Mouse (Mus musculus) intestine, embryonic 16.5 days (tissue): ENCODE measurements at regions not wholly inside any gene's neighbourhood (a gene's known extent, or its start where the extent isn't known, plus 50 kb on each side); places are given as distances from the start of the nearest gene placed in this dataset.

Source experiments
- ATAC-seq: fragments of 200-750 bp; cut with Nextera tagmentation; 2 replicates; pipeline ENCODE4 v1.8.0; 2017; ENCODE audit warnings: moderate TSS enrichment, moderate library complexity
- H3K27ac ChIP-seq: fragments of 300-500 bp; sonication (generic); 2 replicates; pipeline ENCODE4 v1.5.1; 2014; ENCODE audit warnings: mild to moderate bottlenecking, low read length
- H3K27me3 ChIP-seq: fragments of 300-500 bp; sonication (generic); replicated peaks from 2 replicates; pipeline ENCODE4 v1.6.1; 2014; ENCODE audit warnings: low read length, control low read depth, mixed read lengths; ENCODE audit not compliant: control insufficient read depth, insufficient read depth
- H3K36me3 ChIP-seq: fragments of 300-500 bp; sonication (generic); 2 replicates; pipeline ENCODE4 v1.6.1; 2014; ENCODE audit warnings: low read length, control low read depth; ENCODE audit not compliant: control insufficient read depth, insufficient read depth
- H3K4me1 ChIP-seq: fragments of 300-500 bp; sonication (generic); 2 replicates; pipeline ENCODE4 v1.6.1; 2014; ENCODE audit warnings: low read length, control low read depth, mixed read lengths; ENCODE audit not compliant: control insufficient read depth, insufficient read depth
- H3K4me2 ChIP-seq: fragments of 300-500 bp; sonication (generic); 2 replicates; pipeline ENCODE4 v1.6.1; 2014; ENCODE audit warnings: low read depth, low read length, control low read depth
- H3K4me3 ChIP-seq: fragments of 300-500 bp; sonication (generic); 2 replicates; pipeline ENCODE4 v1.5.1; 2014; ENCODE audit warnings: mild to moderate bottlenecking, low read length
- H3K9ac ChIP-seq: fragments of 300-500 bp; sonication (generic); 2 replicates; pipeline ENCODE4 v1.6.1; 2014; ENCODE audit warnings: low read depth, low read length
- H3K9me3 ChIP-seq: fragments of 300-500 bp; sonication (generic); 2 replicates; pipeline ENCODE4 v1.6.1; 2016; ENCODE audit warnings: low read length, control low read depth; ENCODE audit not compliant: control insufficient read depth
- WGBS: fragments of 180-500 bp; shearing (Covaris S2); extraction: QIAGEN DNeasy Blood & Tissue Kit; methylation state at CpG from one replicate; pipeline ENCODE4 v1.1.7; 2014; 5-methylcytosine and 5-hydroxymethylcytosine counted together

DNA sequence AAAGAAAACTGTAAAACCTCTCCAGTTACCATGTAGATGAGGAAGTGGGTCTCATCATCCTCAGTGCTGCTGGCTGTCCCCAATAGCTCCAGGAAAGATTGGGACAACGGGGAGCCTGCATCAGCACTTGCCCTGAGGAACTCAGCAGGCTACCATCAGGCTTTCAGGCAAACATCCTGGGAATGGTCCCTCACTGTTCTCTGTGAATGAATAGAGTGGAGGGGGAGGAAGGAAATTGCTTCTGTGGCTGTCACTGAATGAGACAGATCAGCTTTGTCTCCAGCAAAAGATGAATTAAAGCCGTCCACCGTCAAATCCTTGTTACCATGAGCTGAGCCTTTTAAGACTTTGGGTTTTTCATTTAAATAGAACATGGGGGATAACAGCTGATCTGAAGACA is 224.9 kb upstream of the Ercc4 start:
- H3K27ac ChIP-seq: no peak overlapping the region
- H3K4me1 ChIP-seq: no peaks in the 10 kb centered on the region
- H3K4me2 ChIP-seq: no peak overlapping the region
- H3K4me3 ChIP-seq: no peak overlapping the region
- no peaks in the 10 kb centered on the region for H3K27me3 ChIP-seq
- H3K36me3 ChIP-seq: no peaks in the 10 kb centered on the region
- no peak overlapping the region for H3K9ac ChIP-seq
- ATAC-seq: no peak
- 27% methylated on average over 3 of the region's 3 CpGs for WGBS
- H3K9me3 ChIP-seq: no peaks in the 10 kb centered on the region

DNA sequence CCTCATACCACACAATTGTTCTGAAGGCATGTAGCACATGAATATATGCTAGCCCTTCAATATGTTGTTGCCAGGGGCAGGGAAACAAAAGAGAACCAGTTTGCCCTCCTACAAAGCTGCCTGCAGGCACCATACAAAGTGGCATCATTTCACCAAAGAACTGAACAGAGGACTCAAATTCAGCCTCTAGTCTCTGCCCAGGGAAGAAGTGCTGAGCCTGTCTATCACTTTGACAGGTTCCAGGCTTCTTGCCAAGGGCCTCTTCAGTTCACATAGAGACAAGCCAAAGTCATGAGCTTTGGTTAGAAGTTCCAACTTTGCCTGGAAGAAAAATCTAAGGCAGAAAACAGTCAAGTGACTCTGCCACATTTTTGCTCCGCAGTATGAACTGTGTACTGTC is 223.4 kb upstream of the Ercc4 start:
- 59% methylated on average over 1 of the region's 1 CpGs for WGBS

DNA sequence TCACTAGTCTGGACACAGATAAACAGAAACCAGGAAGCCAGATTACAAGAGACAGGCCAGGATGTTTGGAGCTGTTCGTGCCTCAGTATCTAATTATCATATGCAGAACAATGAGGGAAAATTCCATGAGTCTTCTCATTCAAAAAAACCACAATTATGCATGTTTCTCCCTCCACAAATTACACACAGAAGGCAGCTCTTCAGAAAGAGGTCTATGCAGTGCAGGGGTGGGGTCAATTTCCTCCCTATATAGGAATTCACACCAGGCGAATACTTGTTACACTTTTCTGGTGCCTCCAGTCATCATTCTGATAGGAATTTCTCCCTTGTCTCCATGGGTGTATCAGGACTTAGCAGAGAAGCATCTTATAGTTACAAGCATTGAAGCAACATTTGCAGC is 222.1 kb upstream of the Ercc4 start:
- Histone ChIP-seq H3K4me1 (no peaks in the 10 kb centered on the region), H3K27me3 (no peaks in the 10 kb centered on the region), H3K4me2 (no peak overlapping the region), H3K36me3 (no peaks in the 10 kb centered on the region), H3K4me3 (no peak overlapping the region), H3K9ac (no peak overlapping the region), H3K9me3 (no peaks in the 10 kb centered on the region), H3K27ac (no peak overlapping the region)
- ATAC-seq: no peak
- WGBS: 53% methylated on average over 2 of the region's 2 CpGs

More for the DNA sequence above, 223.4 kb upstream of the Ercc4 start:
- Histone ChIP-seq H3K4me3 (no peak overlapping the region), H3K27ac (no peak overlapping the region), H3K4me1 (no peaks in the 10 kb centered on the region), H3K4me2 (no peak overlapping the region), H3K9me3 (no peaks in the 10 kb centered on the region), H3K9ac (no peak overlapping the region), H3K36me3 (no peaks in the 10 kb centered on the region), H3K27me3 (no peaks in the 10 kb centered on the region)
- ATAC-seq: no peak

DNA sequence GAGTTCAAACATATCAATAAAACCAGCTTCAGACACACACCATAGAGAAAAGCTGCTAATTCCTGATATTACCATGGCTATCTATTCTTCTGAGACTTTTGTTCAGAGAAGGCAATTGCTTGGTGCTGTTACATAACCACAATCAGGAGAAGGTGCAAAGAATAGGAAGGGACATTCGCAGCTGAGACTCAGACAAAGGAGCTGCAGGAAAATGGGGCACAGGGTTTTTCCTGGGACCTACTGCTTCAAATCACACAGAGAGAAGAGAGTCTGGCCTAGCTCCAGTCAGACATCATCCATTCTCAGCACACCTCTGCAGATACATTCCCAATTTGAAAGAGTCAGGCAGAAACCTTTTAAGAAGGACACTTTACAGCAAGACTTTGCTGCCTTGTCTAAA is 219.4 kb upstream of the Ercc4 start:
- no peak overlapping the region for H3K4me3 ChIP-seq
- H3K9ac ChIP-seq: no peak overlapping the region
- no peaks in the 10 kb centered on the region for H3K4me1 ChIP-seq
- no peaks in the 10 kb centered on the region for H3K27me3 ChIP-seq
- H3K27ac ChIP-seq: no peak overlapping the region
- ATAC-seq: no peak
- H3K9me3 ChIP-seq: no peaks in the 10 kb centered on the region
- H3K4me2 ChIP-seq: no peak overlapping the region
- H3K36me3 ChIP-seq: no peaks in the 10 kb centered on the region
- WGBS: 85% methylated on average over 1 of the region's 1 CpGs

DNA sequence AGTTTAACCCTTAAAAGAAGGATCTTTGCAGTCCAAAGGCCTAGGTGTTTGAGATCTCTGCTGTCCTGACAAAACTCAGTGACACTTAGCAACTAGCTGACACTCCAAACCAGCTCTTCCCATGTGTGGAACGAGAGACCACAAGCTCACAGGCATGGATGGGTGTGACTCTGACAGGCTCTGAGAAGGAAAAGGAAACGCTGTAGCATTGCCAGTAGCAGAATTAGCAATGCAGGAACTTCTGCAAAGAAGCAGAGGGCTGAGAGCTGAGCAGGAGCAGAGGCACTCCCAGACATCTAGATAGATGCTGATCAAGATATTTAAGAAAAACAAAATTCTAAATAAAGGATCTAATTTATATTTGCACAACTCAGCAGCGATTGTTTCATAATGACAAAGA is 218.9 kb upstream of the Ercc4 start:
- Histone ChIP-seq H3K4me3 (no peak overlapping the region), H3K27me3 (no peaks in the 10 kb centered on the region), H3K36me3 (no peaks in the 10 kb centered on the region), H3K9me3 (no peaks in the 10 kb centered on the region), H3K9ac (no peak overlapping the region), H3K4me2 (no peak overlapping the region), H3K27ac (no peak overlapping the region), H3K4me1 (no peaks in the 10 kb centered on the region)
- WGBS: 73% methylated on average over 3 of the region's 3 CpGs
- no peak for ATAC-seq

DNA sequence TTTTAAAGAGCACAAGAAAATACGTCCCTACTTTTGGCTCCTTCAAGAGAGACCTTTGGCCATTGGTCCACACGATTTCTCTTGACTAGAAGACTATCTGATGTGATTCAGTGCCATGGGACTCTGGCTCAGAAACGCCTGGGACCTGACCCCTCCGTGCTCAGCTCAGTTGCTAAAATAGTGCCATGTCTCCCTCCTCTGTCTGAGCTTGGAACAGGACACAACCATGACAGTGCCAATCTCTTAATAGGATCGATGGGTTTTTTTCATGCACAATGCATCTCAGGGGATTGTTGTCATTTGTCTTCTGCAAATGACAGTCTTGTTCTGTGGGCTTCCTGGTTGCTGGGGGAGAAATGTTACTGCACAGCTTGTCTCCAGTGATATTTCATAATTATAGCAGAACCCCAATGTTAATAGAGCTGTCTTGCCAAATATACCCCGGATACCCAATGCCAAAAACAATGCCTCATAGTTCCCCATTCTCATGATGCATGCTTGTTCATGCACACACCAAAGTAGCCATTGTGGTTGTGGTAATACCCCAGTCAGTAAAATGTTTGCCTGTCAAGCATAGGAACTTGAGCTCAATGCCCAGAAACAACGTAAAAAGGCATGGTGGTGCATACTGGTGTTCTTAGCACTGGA is 216.7 kb upstream of the Ercc4 start:
- no peaks in the 10 kb centered on the region for H3K36me3 ChIP-seq
- no peak for ATAC-seq
- no peaks in the 10 kb centered on the region for H3K27me3 ChIP-seq
- no peak overlapping the region for H3K27ac ChIP-seq
- H3K4me1 ChIP-seq: no peaks in the 10 kb centered on the region
- 80% methylated on average over 7 of the region's 7 CpGs for WGBS
- H3K9ac ChIP-seq: no peak overlapping the region
- H3K4me2 ChIP-seq: no peak overlapping the region
- no peak overlapping the region for H3K4me3 ChIP-seq
- no peaks in the 10 kb centered on the region for H3K9me3 ChIP-seq

DNA sequence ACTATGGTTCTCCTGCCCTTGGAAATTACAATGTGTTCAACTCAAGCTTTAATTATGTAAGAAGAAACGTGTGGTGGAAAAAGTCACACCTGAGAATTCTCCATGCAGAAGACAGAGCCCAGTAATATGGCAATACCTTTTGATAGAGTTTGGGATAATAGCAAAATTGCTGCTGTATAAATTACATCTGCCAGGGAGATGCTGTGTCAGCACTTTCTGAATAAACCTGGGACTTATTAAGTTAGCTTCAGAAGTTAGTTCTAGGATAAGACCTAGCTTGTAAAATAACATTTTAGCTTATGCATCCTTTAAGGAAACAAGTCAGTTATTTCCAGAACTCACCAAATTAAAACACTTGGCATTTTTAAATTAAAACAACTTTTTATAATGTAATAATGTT is 212.2 kb upstream of the Ercc4 start:
- 66% methylated on average over 1 of the region's 1 CpGs for WGBS

DNA sequence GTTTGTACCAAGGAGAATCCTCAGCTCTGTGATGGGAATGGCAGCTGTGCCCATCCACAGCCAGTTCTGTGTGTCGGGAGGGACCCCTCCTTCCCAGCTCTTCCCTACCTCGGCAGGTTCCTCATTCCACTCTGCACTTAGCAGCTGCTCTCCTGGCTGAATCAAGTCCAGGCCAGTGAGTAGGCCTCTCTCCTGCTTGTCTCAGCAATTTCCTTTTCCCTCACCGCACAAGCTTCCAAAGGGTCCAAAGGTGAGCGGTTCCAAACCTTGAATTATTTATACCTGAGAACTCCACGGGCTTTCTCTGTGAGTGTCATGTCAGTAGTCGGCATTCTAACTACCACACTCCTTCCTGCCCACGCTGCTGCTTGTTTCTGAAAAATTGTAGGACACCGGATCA is 208.8 kb upstream of the Ercc4 start:
- Histone ChIP-seq H3K4me1 (no peaks in the 10 kb centered on the region), H3K9me3 (no peaks in the 10 kb centered on the region), H3K4me2 (no peak overlapping the region), H3K36me3 (no peaks in the 10 kb centered on the region), H3K27ac (no peak overlapping the region), H3K9ac (no peak overlapping the region), H3K4me3 (no peak overlapping the region), H3K27me3 (no peaks in the 10 kb centered on the region)
- WGBS: 79% methylated on average over 8 of the region's 8 CpGs
- ATAC-seq: no peak

More for the DNA sequence above, 212.2 kb upstream of the Ercc4 start:
- no peaks in the 10 kb centered on the region for H3K27me3 ChIP-seq
- H3K4me3 ChIP-seq: no peak overlapping the region
- no peak overlapping the region for H3K27ac ChIP-seq
- no peaks in the 10 kb centered on the region for H3K4me1 ChIP-seq
- H3K9me3 ChIP-seq: no peaks in the 10 kb centered on the region
- ATAC-seq: no peak
- no peaks in the 10 kb centered on the region for H3K36me3 ChIP-seq
- no peak overlapping the region for H3K4me2 ChIP-seq
- H3K9ac ChIP-seq: no peak overlapping the region

DNA sequence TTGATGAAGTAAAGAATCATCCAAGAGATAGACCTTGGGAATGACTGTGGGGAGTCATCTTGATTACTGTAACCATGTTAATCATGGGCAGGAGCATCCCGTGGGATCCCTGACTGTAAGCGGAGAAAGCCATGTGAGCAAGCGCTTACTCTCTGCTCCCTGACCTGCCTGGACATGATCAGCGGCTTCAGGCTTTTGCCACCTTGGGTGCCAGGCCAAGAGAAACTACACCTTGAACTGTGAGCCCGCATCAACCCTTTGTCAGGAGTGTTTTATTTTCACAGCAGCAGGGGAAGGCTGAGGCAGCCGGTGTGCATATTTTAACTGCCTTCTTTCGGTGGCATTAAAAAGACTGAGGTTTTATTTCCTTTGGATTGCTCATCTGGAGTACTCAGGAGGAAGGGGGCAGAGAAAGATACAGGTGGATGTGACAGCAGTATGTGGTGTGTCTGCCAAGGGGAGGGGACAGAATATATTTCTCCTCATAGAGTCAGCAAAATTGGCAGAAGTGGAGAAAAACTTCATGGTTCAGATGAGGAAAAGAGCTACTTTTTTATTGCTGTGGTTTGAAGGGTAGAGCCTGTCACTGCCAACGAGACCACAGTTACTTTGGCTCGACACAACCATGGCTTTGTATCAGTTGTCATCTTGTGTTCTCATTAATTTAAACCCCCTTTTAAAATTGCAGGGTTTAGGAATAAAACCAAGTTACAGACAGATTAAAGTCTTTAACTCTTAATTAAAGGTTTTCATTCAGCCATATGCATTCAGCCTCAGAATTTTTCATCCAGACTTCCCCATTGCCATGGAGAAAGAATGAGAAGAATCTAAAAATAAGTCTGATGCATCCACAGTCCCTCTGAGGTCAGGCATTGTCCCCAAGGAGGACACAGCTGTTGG is 208.1 kb upstream of the Ercc4 start:
- WGBS: 76% methylated on average over 9 of the region's 9 CpGs
- H3K9ac ChIP-seq: no peak overlapping the region

More for the DNA sequence above, 208.1 kb upstream of the Ercc4 start:
- Histone ChIP-seq H3K9me3 (no peaks in the 10 kb centered on the region), H3K4me1 (no peaks in the 10 kb centered on the region), H3K27me3 (no peaks in the 10 kb centered on the region), H3K4me3 (no peak overlapping the region), H3K27ac (no peak overlapping the region), H3K36me3 (no peaks in the 10 kb centered on the region), H3K4me2 (no peak overlapping the region)
- no peak for ATAC-seq
